ENCODE assay signal across 12 mouse cellular contexts in the genomic region with DNA sequence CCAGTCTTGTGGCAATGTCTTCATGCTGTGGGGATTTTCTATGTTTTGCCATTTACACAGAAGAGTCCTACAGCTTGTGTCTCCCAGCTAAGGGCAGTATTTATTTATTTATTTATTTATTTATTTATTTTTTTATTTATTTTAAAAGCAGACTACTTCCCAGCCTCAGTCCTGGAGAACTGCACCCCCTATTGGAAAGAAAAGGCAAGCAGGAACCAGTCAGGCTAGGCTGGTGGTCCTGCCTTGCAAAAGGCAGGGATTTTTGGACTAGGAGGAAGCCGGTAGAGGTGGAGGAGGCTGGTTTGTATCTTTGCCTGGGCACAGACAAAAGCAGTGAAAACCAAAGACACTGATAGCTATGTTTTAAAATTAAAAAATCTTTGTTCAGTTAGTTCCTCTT. TPM values are rescaled to one million over a fixed set of nuclear protein-coding genes. Genes with fewer than 3 reads are reported as not detected.
DNase-seq lines count a peak whose midpoint lies in the region; ATAC-seq and TF ChIP-seq lines count a peak whose summit lies in the region.
"Had no signal": no experiment of that assay in that cellular context is flagged by ENCODE, and none has a peak within 500 bp of the region (broad histone marks: within the 10 kb centered on the region; RNA-seq: fewer than 3 reads in every experiment).

No protein-coding gene starts in this region.

- H3K4me2 ChIP-seq in lung, postnatal 0 days (replicated peaks; ENCODE audit: low read depth, low read length), result no peak overlapping the region
- peak overlapping the region; percentile 8; the same call in 1 of the 2 replicates for H3K4me2 ChIP-seq in limb, embryonic 15.5 days
- H3K4me2 ChIP-seq: heart, embryonic 13.5 days; neural tube, embryonic 12.5 days had no signal

- H3K9me3 ChIP-seq in lung, postnatal 0 days (ENCODE audit: low read length), result no peaks in the 10 kb centered on the region
- H3K9me3 ChIP-seq in embryonic facial prominence, embryonic 10.5 days, result no peaks in the 10 kb centered on the region
- H3K9me3 ChIP-seq in limb, embryonic 15.5 days, result no peaks in the 10 kb centered on the region
- H3K9me3 ChIP-seq: heart, embryonic 13.5 days; midbrain, embryonic 10.5 days; neural tube, embryonic 12.5 days had no signal

- no peak for ATAC-seq in lung, postnatal 0 days
- no peak for ATAC-seq in limb, embryonic 15.5 days (ENCODE audit: insufficient number of reproducible peaks, low FRiP score, low TSS enrichment, low read depth)

- 96% methylated on average over 1 of the region's 1 CpGs for WGBS in heart, adult 2 months
- WGBS in lung, postnatal 0 days, result 43% methylated on average over 1 of the region's 1 CpGs
- 42% methylated on average over 1 of the region's 1 CpGs for WGBS in embryonic facial prominence, embryonic 10.5 days
- 42% methylated on average over 1 of the region's 1 CpGs for WGBS in limb, embryonic 15.5 days

- TF ChIP-seq EP300 in heart, adult 2 months (IDR thresholded peaks at IDR 0.05; ENCODE audit: insufficient read depth, low read depth, low read length), result no peak
- TF ChIP-seq EP300 in lung, postnatal 0 days (IDR thresholded peaks at IDR 0.05), result no peak

- no peak for DNase-seq in heart, adult 2 months
- no peak for DNase-seq in heart, postnatal 14 days
- no peak for DNase-seq in lung, postnatal 0 days (ENCODE audit: low spot score)
- no peak for DNase-seq in lung, postnatal 36 days
- DNase-seq in embryonic facial prominence, embryonic 10.5 days (ENCODE audit: low spot score), result no peak
- DNase-seq in adrenal gland, adult 2 months, result no peak
- DNase-seq: cerebellum, adult 18-20 months; kidney, postnatal 36 days had no signal

- H3K79me2 ChIP-seq in heart, adult 2 months (replicated peaks; ENCODE audit: control insufficient read depth, insufficient read depth, low read length), result no peaks in the 10 kb centered on the region; the same call in 1 of the 2 replicates

- no peaks in the 10 kb centered on the region; the same call in 1 of the 2 replicates for H3K4me1 ChIP-seq in heart, adult 2 months (ENCODE audit: control insufficient read depth, insufficient read depth, low read length)
- no peaks in the 10 kb centered on the region for H3K4me1 ChIP-seq in lung, postnatal 0 days (ENCODE audit: insufficient read depth, low read depth, low read length)
- H3K4me1 ChIP-seq in embryonic facial prominence, embryonic 10.5 days, result peaks cover 54% of the 10 kb centered on the region
- peaks cover 38% of the 10 kb centered on the region for H3K4me1 ChIP-seq in limb, embryonic 15.5 days
- H3K4me1 ChIP-seq: neural tube, embryonic 12.5 days had no signal

- TF ChIP-seq POLR2A in heart, adult 2 months (IDR thresholded peaks at IDR 0.05; ENCODE audit: insufficient read depth, low read depth, low read length), result no peak

- no peak overlapping the region for H3K9ac ChIP-seq in heart, adult 2 months (ENCODE audit: low read depth, low read length)
- H3K9ac ChIP-seq in lung, postnatal 0 days (replicated peaks; ENCODE audit: low read depth), result no peak overlapping the region
- no peak overlapping the region for H3K9ac ChIP-seq in limb, embryonic 15.5 days
- H3K9ac ChIP-seq: heart, embryonic 13.5 days; neural tube, embryonic 12.5 days had no signal

- no peaks in the 10 kb centered on the region for H3K27me3 ChIP-seq in heart, adult 2 months (ENCODE audit: control insufficient read depth, insufficient read depth, low read length)
- H3K27me3 ChIP-seq in lung, postnatal 0 days (replicated peaks; ENCODE audit: insufficient read depth, low read length), result peaks cover 23% of the 10 kb centered on the region; the same call in 1 of the 2 replicates
- peaks cover 44% of the 10 kb centered on the region for H3K27me3 ChIP-seq in embryonic facial prominence, embryonic 10.5 days (replicated peaks; ENCODE audit: low read depth, poor library complexity, severe bottlenecking)
- H3K27me3 ChIP-seq in limb, embryonic 15.5 days, result no peaks in the 10 kb centered on the region

- intact Hi-C loops in heart, adult 2 months (cut with DNase I), result no loop called here
- intact Hi-C loops in heart, postnatal 14 days (cut with DNase I), result no loop called here

- peak; percentile 60 for TF ChIP-seq CTCF in heart, adult 2 months (IDR thresholded peaks at IDR 0.05)
- TF ChIP-seq CTCF in lung, postnatal 0 days (IDR thresholded peaks at IDR 0.05), result peak; percentile 27; the same call in 1 of the 2 replicates

- no peak overlapping the region for H3K4me3 ChIP-seq in heart, adult 2 months
- no peak overlapping the region for H3K4me3 ChIP-seq in lung, postnatal 0 days (ENCODE audit: low read depth, low read length)
- peak overlapping the region; percentile 72; the same call in 1 of the 2 replicates for H3K4me3 ChIP-seq in embryonic facial prominence, embryonic 10.5 days
- H3K4me3 ChIP-seq in limb, embryonic 15.5 days, result no peak overlapping the region
- H3K4me3 ChIP-seq: heart, embryonic 13.5 days; midbrain, embryonic 10.5 days; neural tube, embryonic 12.5 days had no signal

- peaks cover 3% of the 10 kb centered on the region for H3K36me3 ChIP-seq in heart, adult 2 months (ENCODE audit: control insufficient read depth, insufficient read depth, low read length)
- H3K36me3 ChIP-seq in lung, postnatal 0 days (ENCODE audit: insufficient read depth, low read length), result no peaks in the 10 kb centered on the region
- peaks cover 46% of the 10 kb centered on the region for H3K36me3 ChIP-seq in embryonic facial prominence, embryonic 10.5 days (replicated peaks)
- 0 out of 2 replicates have a peak, but pooled peaks cover 4% of the 10 kb centered on the region for H3K36me3 ChIP-seq in limb, embryonic 15.5 days
- H3K36me3 ChIP-seq: heart, embryonic 13.5 days; midbrain, embryonic 10.5 days; neural tube, embryonic 12.5 days had no signal

- H3K27ac ChIP-seq in heart, adult 2 months, result no peak overlapping the region
- no peak overlapping the region for H3K27ac ChIP-seq in lung, postnatal 0 days (ENCODE audit: low read length)
- H3K27ac ChIP-seq in embryonic facial prominence, embryonic 10.5 days (replicated peaks), result 0 out of 2 replicates have a peak overlapping the region, but pooled peaks have one; percentile 10
- H3K27ac ChIP-seq in limb, embryonic 15.5 days, result peak overlapping the region; percentile 43
- H3K27ac ChIP-seq: heart, embryonic 13.5 days; midbrain, embryonic 10.5 days; neural tube, embryonic 12.5 days had no signal

RNA-seq across cellular contexts. Expression of a gene that starts 7.6 kb away (rescaled TPM):
- 10 to 100 TPM; 28.1 to 29.5 TPM for total RNA-seq in heart, adult 2 months (2021)
- 15.0 and 28.6 TPM in 2 replicates for polyA plus RNA-seq in heart, adult 2 months (2012; rRNA removed)
- total RNA-seq in heart, postnatal 14 days (2021), result 10 to 100 TPM; 30.5 to 31.9 TPM
- 3.6 and 4.6 TPM in 2 replicates for polyA plus RNA-seq in lung, postnatal 0 days (2015; fragmentation: Nextera tagmentation; extraction: Ambion mirVana)
- 128 TPM in 2 replicates for polyA plus RNA-seq in embryonic facial prominence, embryonic 10.5 days (2016; fragmentation: Nextera tagmentation; extraction: Ambion mirVana)
- polyA plus RNA-seq in limb, embryonic 15.5 days (2015; fragmentation: Nextera tagmentation; extraction: Ambion mirVana), result 102 and 115 TPM in 2 replicates
- 10 to 100 TPM in 1 of 2 experiments, 1 to 10 TPM in 1; 8.9 to 10.3 TPM for total RNA-seq in adrenal gland, adult 2 months (2021)
- 1.3 and 1.5 TPM in 2 replicates for polyA plus RNA-seq in adrenal gland, adult 2 months (2012; rRNA removed)

Comparison
In these comparisons a context has a peak if more than half of its experiments do, and no peak if none do; other contexts are left out.
1. H3K27ac ChIP-seq: peak in embryonic facial prominence, embryonic 10.5 days (single experiment) and limb, embryonic 15.5 days (single experiment); none in heart, adult 2 months (single experiment) and lung, postnatal 0 days (single experiment).